In the genomic region with DNA sequence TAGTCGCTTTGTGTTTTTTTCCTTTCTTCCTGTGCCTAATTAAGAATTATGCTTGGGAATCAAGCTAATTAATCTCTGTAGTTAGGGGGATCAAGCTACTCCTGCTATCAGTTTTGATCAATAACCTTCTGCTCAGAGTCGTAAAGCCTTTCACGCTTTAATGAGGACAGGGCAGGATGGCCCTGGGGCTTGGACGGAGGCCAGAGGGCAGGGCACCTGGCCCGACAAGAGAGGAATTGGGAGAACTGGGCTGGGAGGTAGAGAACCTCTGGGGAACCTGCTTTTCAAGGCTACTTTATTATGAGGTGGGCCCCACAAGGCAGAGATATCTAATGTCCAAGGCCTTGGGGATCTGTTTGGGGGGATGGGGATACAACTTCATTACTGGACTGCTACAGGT, we compare ENCODE assay signal across 18 mouse cellular contexts.
DNase-seq lines count a peak whose midpoint lies in the region; ATAC-seq and TF ChIP-seq lines count a peak whose summit lies in the region.
"Had no signal": no experiment of that assay in that cellular context is flagged by ENCODE, and none has a peak within 500 bp of the region (broad histone marks: within the 10 kb centered on the region; RNA-seq: fewer than 3 reads in every experiment).

No protein-coding gene starts in this region.

- no peaks in the 10 kb centered on the region for H3K9me3 ChIP-seq in neural tube, embryonic 13.5 days
- no peaks in the 10 kb centered on the region for H3K9me3 ChIP-seq in neural tube, embryonic 15.5 days (replicated peaks)
- no peaks in the 10 kb centered on the region for H3K9me3 ChIP-seq in kidney, embryonic 16.5 days (ENCODE audit: low read length)
- H3K9me3 ChIP-seq in stomach, postnatal 0 days (ENCODE audit: control insufficient read depth, low read length): no peaks in the 10 kb centered on the region
- H3K9me3 ChIP-seq: embryonic facial prominence, embryonic 12.5 days; heart, embryonic 13.5 days; hindbrain, embryonic 15.5 days; liver, embryonic 15.5 days had no signal

- no peak for ATAC-seq in neural tube, embryonic 13.5 days (ENCODE audit: low read depth)
- no peak for ATAC-seq in neural tube, embryonic 15.5 days (ENCODE audit: low FRiP score)
- ATAC-seq in kidney, embryonic 16.5 days (ENCODE audit: low FRiP score, low TSS enrichment): peak; percentile 52; the same call in 1 of the 2 replicates
- 0 out of 2 replicates have a peak, but pooled peaks have one; percentile 22 for ATAC-seq in stomach, postnatal 0 days (ENCODE audit: low FRiP score, low TSS enrichment)

- no peak overlapping the region for H3K9ac ChIP-seq in neural tube, embryonic 13.5 days
- no peak overlapping the region for H3K9ac ChIP-seq in neural tube, embryonic 15.5 days (replicated peaks)
- no peak overlapping the region for H3K9ac ChIP-seq in kidney, embryonic 16.5 days (replicated peaks; ENCODE audit: low read length)
- no peak overlapping the region for H3K9ac ChIP-seq in stomach, postnatal 0 days (ENCODE audit: low read length)
- H3K9ac ChIP-seq: embryonic facial prominence, embryonic 12.5 days; heart, embryonic 13.5 days; hindbrain, embryonic 15.5 days; liver, embryonic 15.5 days had no signal

- peaks cover 8% of the 10 kb centered on the region for H3K36me3 ChIP-seq in neural tube, embryonic 13.5 days
- peaks cover 7% of the 10 kb centered on the region for H3K36me3 ChIP-seq in neural tube, embryonic 15.5 days
- peaks cover 15% of the 10 kb centered on the region for H3K36me3 ChIP-seq in kidney, embryonic 16.5 days (ENCODE audit: insufficient read depth, low read length)
- peaks cover 5% of the 10 kb centered on the region; the same call in 1 of the 2 replicates for H3K36me3 ChIP-seq in stomach, postnatal 0 days (ENCODE audit: control insufficient read depth, insufficient read depth, low read length)

- peak; percentile 59 for DNase-seq in heart, adult 11 months
- no peak for DNase-seq in heart, adult 8-10 months (ENCODE audit: low spot score)
- DNase-seq in stomach, postnatal 0 days (ENCODE audit: low spot score): no peak
- DNase-seq in ovary, adult 18-20 months (ENCODE audit: low spot score): no peak
- DNase-seq: adrenal gland, postnatal 14 days; B cell, adult 2 months; cerebellum, adult 18-20 months; heart, postnatal 36 days; lung, postnatal 10 days; right cerebral cortex, postnatal 25 days; thymus, postnatal 4 days had no signal

- H3K4me3 ChIP-seq in neural tube, embryonic 13.5 days: no peak overlapping the region
- no peak overlapping the region for H3K4me3 ChIP-seq in neural tube, embryonic 15.5 days (replicated peaks)
- H3K4me3 ChIP-seq in kidney, embryonic 16.5 days (ENCODE audit: low read length): no peak overlapping the region
- H3K4me3 ChIP-seq in stomach, postnatal 0 days (ENCODE audit: low read depth, low read length): no peak overlapping the region
- H3K4me3 ChIP-seq: embryonic facial prominence, embryonic 12.5 days; heart, embryonic 13.5 days; hindbrain, embryonic 15.5 days; liver, embryonic 15.5 days had no signal

- no peak overlapping the region for H3K4me2 ChIP-seq in neural tube, embryonic 13.5 days
- H3K4me2 ChIP-seq in neural tube, embryonic 15.5 days: no peak overlapping the region
- H3K4me2 ChIP-seq in kidney, embryonic 16.5 days (replicated peaks; ENCODE audit: low read depth, low read length): no peak overlapping the region
- no peak overlapping the region for H3K4me2 ChIP-seq in stomach, postnatal 0 days (replicated peaks; ENCODE audit: low read depth)
- H3K4me2 ChIP-seq: embryonic facial prominence, embryonic 12.5 days; heart, embryonic 13.5 days; hindbrain, embryonic 15.5 days; liver, embryonic 15.5 days had no signal

- H3K4me1 ChIP-seq in neural tube, embryonic 13.5 days (replicated peaks): peaks cover 34% of the 10 kb centered on the region
- H3K4me1 ChIP-seq in neural tube, embryonic 15.5 days: peaks cover 4% of the 10 kb centered on the region; the same call in 1 of the 2 replicates
- peaks cover 25% of the 10 kb centered on the region for H3K4me1 ChIP-seq in kidney, embryonic 16.5 days (ENCODE audit: insufficient read depth, low read length)
- H3K4me1 ChIP-seq in stomach, postnatal 0 days (replicated peaks; ENCODE audit: control insufficient read depth, insufficient read depth): peaks cover 3% of the 10 kb centered on the region; the same call in 1 of the 2 replicates
- H3K4me1 ChIP-seq: hindbrain, embryonic 15.5 days; liver, embryonic 15.5 days had no signal

- H3K27me3 ChIP-seq in neural tube, embryonic 13.5 days: no peaks in the 10 kb centered on the region
- no peaks in the 10 kb centered on the region for H3K27me3 ChIP-seq in neural tube, embryonic 15.5 days (replicated peaks)
- H3K27me3 ChIP-seq in kidney, embryonic 16.5 days (ENCODE audit: insufficient read depth, low read length): no peaks in the 10 kb centered on the region
- no peaks in the 10 kb centered on the region for H3K27me3 ChIP-seq in stomach, postnatal 0 days (ENCODE audit: control insufficient read depth, insufficient read depth, low read length)
- H3K27me3 ChIP-seq: embryonic facial prominence, embryonic 12.5 days; heart, embryonic 13.5 days; hindbrain, embryonic 15.5 days; liver, embryonic 15.5 days had no signal

- no peak for TF ChIP-seq EP300 in stomach, postnatal 0 days (optimal IDR thresholded peaks at IDR 0.05)

- TF ChIP-seq CTCF in stomach, postnatal 0 days (IDR thresholded peaks at IDR 0.05; ENCODE audit: low read depth): no peak

- 24% methylated on average over 5 of the region's 5 CpGs for WGBS in neural tube, embryonic 13.5 days
- WGBS in neural tube, embryonic 15.5 days: 34% methylated on average over 5 of the region's 5 CpGs
- WGBS in kidney, embryonic 16.5 days: 11% methylated on average over 5 of the region's 5 CpGs
- 40% methylated on average over 5 of the region's 5 CpGs for WGBS in stomach, postnatal 0 days

- H3K27ac ChIP-seq in neural tube, embryonic 13.5 days (replicated peaks): 0 out of 2 replicates have a peak overlapping the region, but pooled peaks have one; percentile 9
- no peak overlapping the region for H3K27ac ChIP-seq in neural tube, embryonic 15.5 days (replicated peaks)
- peak overlapping the region; percentile 41 for H3K27ac ChIP-seq in kidney, embryonic 16.5 days (ENCODE audit: low read length)
- no peak overlapping the region for H3K27ac ChIP-seq in stomach, postnatal 0 days (replicated peaks)
- H3K27ac ChIP-seq: embryonic facial prominence, embryonic 12.5 days; heart, embryonic 13.5 days; hindbrain, embryonic 15.5 days; liver, embryonic 15.5 days had no signal

Comparison
In these comparisons a context has a peak if more than half of its experiments do, and no peak if none do; other contexts are left out.
1. H3K27ac ChIP-seq: peak in neural tube, embryonic 13.5 days (single experiment) and kidney, embryonic 16.5 days (single experiment); none in neural tube, embryonic 15.5 days (single experiment) and stomach, postnatal 0 days (single experiment).
2. ATAC-seq: peak in kidney, embryonic 16.5 days (single experiment) and stomach, postnatal 0 days (single experiment); none in neural tube, embryonic 13.5 days (single experiment) and neural tube, embryonic 15.5 days (single experiment).